Mouse (Mus musculus) left cerebral cortex, postnatal 4 days (tissue): ENCODE data around the gene Gtf3c5. TPM values are rescaled to one million over a fixed set of nuclear protein-coding genes. Genes with fewer than 3 reads are reported as not detected.

Experiments
- DNase-seq: peaks from one replicate; pipeline ENCODE4 v3.0.0-alpha.2; 2022
- intact Hi-C: fragments of 180-260 bp; cut with DNase I; formaldehyde crosslinking; loops from one replicate; pipeline ENCODE4 v1.15.1; 2025
- total RNA-seq, 2 experiments: library from RNA; stranded (reverse); gene quantifications; 2 replicates each; pipeline ENCODE4 v1.2.3; 2021

The Gtf3c5 gene
- total RNA-seq, 2 experiments from 2014 or later, result 26.6 to 27.8 TPM

GRCm38 (mm10) chr2:28578003-28578402, 5.5 kb downstream of the Gtf3c5 start:
- intact Hi-C loops, result no loop called here
- DNase-seq, result peak; percentile 41

DNA sequence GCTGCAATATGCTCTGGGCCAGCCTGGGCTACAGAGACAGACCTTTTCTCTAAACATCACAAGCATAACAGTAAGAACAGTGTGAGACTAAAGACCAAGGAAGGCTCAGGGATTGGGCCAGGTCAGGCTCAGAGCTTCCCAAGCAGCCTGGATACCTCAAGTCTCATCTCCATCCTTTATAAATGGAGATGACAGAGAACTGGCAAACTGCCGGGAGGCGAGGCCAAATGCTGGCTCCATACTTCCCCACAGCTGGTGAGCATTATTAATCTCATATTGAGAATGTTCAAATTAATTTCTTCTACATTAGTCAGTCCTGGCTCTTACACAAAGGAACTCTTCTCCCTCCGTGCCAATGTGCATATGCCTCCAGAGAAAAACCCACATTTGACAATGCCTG, 6.7 kb downstream of the Gtf3c5 start:
- peak; percentile 84 for DNase-seq

DNA sequence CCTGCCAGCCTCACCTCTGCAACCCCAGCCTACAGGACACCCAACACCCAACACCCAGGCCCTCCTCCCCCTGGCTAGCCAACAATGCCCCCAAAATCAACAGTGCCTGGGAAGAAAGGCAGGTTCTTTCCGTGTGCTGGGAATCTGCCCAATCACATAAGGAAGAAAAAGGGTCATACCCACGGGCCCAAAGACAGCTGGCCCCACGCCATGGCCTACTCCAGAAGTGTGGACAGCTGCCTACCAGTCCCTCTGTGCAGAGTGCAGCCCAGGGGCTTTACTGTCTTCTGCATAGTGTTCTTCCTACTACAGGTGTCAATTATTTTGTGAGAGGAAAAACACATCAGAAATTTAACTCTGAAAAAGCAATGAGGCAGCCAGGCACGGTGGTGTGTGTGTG, 8.2 kb downstream of the Gtf3c5 start:
- intact Hi-C loops, result no loop called here
- DNase-seq, result peak; percentile 51

More for the DNA sequence above, 6.7 kb downstream of the Gtf3c5 start:
- intact Hi-C loops, result no loop called here

DNA sequence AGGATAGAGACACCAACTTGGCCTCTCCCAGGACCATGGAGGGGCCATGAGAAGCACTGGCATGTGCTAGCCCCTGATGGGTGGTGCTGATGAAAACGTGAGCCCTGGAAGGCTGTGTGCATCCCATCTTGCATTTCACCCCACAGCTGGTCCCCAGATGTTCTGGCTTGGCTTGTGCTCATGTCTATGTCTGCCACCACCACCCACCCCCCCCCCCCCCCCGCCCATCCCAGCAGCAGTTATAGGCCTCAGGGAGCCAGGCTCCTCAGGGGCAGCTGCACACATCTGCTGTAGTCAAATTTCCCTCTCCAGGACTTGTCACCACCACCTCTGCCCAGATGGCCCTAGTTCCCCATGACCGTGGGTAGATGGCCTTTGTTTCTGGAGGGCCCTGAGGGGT, 13.6 kb downstream of the Gtf3c5 start:
- intact Hi-C loops, result no loop called here
- DNase-seq, result no peak

DNA sequence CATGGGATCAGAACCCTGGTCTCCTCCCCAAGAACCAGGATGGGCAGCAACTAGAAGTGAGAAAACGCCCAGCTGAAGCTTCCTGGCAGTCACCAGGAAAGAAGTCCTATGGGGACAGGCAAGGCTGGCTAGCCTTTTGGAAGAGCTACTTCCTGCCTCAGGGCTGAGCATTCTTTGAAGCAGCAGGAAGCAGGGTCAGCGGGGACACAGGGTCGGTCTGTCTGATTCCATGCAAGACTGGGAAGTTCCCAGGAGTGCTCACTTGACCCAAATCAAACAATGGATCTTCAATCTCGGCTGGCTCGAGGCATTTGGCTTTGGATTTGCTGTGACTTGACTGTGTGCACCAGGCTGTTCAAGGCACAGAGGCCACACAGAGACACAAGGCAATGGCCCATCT, 17.0 kb downstream of the Gtf3c5 start:
- DNase-seq, result no peak
- intact Hi-C loops, result no loop called here

- no peak for DNase-seq
- intact Hi-C loops, result no loop called here
Observed at GRCm38 (mm10) chr2:28564380-28564779, 19.2 kb downstream of the Gtf3c5 start.

DNA sequence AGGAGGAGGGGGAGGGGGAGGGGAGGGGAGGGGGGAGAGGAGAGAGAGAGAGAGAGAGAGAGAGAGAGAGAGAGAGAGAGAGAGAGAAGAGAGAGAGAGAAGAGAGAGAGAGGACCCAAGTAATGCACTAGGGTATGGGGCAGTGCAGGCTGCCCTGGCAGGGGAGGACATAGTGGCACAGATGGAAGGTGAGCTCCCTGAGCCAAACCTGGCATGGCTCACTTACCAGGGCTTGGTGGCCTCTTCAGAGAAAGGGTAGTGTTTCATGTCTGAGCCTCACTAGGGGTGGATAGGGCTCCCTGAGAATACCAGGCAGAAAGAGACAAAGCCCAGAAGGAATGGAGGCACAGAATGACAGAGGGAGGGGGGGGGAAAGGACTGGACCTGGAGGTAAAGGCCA, 19.7 kb downstream of the Gtf3c5 start:
- DNase-seq, result no peak
- intact Hi-C loops, result no loop called here

DNA sequence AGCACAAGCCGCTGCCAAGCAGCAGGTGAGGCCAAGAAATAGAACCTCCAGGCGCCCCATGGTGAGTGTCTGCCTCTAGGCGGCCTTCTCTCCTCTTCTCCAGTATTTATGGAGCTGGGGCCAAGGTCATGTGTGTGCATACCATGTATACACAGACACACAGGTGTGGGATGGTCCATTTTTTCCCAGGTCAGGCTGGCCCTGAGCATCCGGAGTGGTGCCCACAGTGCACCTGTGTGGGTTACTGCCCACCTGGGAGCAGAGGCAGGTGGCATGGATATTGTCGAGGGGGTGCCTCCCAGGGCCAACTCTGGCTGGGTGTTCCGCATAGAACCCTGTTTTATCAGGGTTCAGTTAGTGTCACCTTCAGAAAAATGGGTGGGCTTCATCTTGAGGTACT, 20.2 kb downstream of the Gtf3c5 start, which contains the start of gene Cel:
Gene Cel, minus strand, starts transcription at position 101 of the 400 bp plus-strand sequence.
- intact Hi-C loops, result no loop called here
- DNase-seq, result no peak

DNA sequence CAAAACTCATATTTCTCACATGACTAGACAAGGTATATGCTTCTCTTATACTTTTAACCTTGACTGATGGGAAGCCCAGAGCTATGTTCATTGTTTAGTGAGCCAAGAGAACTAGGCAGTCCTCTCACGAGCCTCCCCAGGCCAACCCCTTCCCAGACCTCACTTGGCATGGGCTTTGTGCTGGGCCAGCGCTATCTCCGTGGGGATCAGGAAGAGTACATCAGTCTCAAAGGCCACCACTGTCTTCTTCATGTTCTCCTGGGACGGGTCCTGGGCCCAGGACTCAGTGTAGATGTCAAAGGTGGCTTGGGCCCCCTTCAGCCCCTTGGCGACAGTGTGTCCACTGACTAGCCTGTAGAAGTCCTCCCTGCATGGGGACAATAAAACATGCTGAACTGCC, 26.1 kb downstream of the Gtf3c5 start:
- no peak for DNase-seq
- intact Hi-C loops, result no loop called here

DNA sequence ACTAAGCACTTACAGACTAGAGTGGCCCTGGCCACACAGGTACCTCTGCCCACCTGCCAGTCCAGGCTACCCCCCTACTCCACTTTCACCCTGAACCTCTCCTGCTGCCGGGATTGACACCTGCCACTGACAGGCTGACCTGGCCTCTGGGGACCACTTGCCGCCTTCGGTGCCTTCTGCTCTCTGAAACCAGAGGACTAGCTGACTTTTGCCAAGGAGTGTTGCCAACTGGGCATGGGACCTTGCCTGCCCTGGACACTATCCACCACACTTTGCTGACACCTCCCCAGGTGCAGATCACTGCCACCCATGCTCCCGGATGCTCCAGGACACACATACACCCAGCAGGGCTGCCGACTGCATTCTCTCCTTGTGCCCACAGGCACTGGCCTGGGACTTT, 31.2 kb downstream of the Gtf3c5 start:
- intact Hi-C loops, result no loop called here
- DNase-seq, result no peak

- intact Hi-C loops, result loop anchor here (5.0 kb wide), 1 partner anchor 37 kb away; the partner anchor contains the start of gene Ralgds
- DNase-seq, result no peak
Observed at GRCm38 (mm10) chr2:28549157-28549556, 34.4 kb downstream of the Gtf3c5 start.

DNA sequence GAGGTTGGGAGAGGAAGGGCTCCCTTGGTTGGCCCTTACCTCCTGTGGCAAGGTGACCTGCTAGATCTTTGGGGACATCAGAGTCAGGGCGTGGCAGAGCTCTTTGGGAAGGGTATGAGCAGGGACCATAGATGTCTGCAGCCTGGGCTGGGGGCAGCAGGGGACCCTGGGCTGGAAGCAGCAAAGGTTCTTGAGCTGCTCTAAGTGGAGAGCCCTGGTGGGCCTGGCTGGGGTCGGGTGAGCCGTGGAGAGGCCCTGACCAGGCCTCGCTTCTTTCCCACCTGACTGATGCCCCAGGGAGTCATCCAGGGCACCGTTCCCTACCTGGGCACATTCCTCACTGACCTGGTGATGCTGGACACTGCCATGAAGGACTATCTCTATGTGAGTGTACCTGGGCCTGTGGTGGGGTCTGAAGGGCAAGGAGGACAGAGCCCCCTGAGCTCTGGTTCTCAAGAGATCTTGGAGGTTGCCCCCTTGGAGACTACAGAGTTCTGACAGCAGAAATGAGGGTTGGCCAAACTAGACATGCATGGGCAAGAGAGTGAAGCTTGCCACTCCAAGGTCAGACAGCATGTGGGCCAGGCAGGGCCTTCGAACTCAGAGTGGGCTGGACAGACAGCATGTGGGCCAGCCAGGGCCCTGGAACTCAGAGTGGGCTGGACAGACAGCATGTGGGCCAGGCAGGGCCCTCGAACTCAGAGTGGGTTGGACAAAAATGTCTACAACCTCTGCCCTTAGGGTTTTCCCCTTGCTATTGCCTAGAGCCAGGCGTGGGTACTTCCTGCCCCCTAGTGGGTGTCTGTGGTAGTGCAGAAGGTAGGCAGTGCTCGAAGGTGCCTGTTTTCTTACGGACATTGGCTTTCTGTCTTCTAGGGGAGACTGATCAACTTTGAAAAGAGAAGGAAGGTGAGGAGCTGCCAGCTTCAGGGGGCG, 36.0 kb downstream of the Gtf3c5 start:
- DNase-seq, result peak; percentile 87
- intact Hi-C loops, result loop anchor here (5.0 kb wide), 1 partner anchor 35 kb away; the partner anchor contains the start of gene Ralgds

DNA sequence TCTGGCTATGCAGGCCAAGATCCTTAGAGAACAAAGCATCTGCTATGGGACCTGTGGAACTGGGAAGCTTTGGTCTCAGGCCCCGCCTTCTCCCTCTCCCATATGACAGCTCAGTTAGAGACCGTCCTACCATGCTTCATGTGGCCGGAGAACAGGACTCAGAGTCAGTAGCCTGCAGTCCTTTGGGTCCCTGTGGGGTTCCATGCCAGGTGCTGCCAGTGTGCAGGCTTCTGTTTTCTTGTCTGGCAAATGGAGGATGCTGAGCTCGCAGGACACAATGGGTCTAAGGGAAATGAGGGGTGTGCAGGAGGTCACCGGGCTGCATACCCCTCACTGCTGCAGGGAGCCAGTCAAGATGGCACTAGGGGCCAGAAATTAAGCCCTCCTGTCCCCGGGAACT, 37.0 kb downstream of the Gtf3c5 start:
- intact Hi-C loops, result loop anchor here (5.0 kb wide), 1 partner anchor 34 kb away; the partner anchor contains the start of gene Ralgds

DNA sequence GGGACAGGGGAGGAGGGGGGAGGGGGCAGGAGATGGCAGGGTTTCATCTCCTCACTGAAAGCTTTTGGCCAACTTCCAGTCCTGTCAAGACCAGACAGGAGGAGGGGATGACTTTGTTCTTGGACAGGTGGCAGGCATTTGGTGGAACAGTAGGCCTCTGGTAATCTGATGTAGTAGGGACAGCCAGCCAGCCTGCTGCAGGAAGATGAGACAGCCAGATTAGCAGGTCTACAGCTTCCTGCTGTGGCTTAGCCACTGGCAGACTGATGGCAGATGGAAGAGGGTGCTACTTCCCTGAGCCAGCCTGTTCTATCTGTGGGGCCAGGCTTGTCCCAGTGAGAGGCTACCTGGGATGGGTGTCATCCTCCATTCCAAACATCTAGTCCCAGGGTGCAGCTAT, 37.6 kb downstream of the Gtf3c5 start:
- peak; percentile 79 for DNase-seq
- intact Hi-C loops, result loop anchor here (5.0 kb wide), 1 partner anchor 34 kb away; the partner anchor contains the start of gene Ralgds

More for the DNA sequence above, 37.0 kb downstream of the Gtf3c5 start:
- no peak for DNase-seq

- intact Hi-C loops, result no loop called here
- DNase-seq, result peak; percentile 81
Observed at GRCm38 (mm10) chr2:28543894-28544293, 39.7 kb downstream of the Gtf3c5 start.

DNA sequence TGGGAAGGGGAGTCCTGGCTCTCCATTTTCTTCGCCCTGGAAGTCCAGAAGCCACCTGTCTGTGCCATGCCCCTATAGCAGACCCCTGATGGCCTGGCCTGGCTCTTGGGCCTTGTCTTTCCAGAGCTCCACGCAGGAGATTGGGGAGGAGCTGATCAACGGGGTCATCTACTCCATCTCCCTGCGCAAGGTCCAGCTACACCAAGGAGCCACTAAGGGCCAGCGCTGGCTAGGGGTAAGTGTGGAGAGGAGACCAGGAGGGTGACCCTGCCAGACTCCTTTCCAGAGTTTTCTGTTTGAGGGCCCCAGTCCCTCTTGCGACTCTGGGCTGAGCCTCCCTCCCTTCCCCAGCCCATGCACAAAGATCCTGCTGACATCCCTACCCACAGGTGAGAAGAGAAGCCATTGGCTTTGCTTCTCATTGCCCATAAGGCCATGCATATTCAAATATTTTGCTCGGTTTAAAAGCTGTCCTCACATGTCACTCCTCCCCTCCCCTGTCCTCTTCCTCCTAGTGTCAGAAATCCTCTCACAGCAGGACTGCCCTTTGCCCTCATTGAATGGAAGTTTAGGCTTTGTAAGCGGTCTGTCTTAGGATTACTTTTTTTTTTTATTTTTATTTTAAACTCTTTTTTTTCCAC, 42.8 kb downstream of the Gtf3c5 start:
- no peak for DNase-seq
- intact Hi-C loops, result no loop called here

- intact Hi-C loops, result no loop called here
- DNase-seq, result no peak
Observed at GRCm38 (mm10) chr2:28539949-28540348, 43.6 kb downstream of the Gtf3c5 start.

DNA sequence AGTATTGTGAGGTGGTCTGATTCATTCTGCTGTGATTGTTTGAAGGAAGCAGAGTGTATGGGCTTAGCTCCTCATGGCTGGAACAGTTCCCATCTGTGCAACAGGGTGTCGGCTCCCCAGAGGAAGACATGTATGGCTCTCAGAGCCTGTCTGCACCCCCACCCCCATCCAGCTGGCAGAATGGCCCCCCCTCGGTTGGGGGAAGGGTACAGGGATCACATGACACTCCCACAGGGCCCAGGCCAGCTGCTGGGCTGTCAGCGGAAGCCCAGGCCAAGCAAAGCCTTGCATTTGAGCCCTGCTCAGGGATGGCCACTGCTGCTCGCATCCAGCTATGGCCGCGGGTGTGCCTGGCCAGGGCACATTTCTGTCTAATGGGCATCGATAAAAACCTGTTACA, 44.3 kb downstream of the Gtf3c5 start:
- intact Hi-C loops, result no loop called here
- DNase-seq, result peak; percentile 93

DNA sequence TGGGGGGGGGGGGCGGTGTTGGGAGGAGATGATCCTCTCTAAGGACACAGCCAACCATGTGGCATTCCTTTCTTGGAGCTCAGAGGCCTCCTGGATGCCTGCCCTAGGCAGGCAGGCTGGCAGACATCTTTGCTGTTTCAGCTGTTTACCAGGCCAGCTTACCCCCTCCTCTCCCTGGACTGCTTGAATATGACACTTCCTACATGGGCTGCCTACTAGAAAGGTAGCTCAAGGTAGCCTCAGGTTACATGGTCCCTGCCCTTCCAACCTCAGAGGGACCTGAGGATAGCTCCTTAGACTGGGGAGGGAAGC, 44.8 kb downstream of the Gtf3c5 start:
- peak; percentile 72 for DNase-seq
- intact Hi-C loops, result no loop called here

DNA sequence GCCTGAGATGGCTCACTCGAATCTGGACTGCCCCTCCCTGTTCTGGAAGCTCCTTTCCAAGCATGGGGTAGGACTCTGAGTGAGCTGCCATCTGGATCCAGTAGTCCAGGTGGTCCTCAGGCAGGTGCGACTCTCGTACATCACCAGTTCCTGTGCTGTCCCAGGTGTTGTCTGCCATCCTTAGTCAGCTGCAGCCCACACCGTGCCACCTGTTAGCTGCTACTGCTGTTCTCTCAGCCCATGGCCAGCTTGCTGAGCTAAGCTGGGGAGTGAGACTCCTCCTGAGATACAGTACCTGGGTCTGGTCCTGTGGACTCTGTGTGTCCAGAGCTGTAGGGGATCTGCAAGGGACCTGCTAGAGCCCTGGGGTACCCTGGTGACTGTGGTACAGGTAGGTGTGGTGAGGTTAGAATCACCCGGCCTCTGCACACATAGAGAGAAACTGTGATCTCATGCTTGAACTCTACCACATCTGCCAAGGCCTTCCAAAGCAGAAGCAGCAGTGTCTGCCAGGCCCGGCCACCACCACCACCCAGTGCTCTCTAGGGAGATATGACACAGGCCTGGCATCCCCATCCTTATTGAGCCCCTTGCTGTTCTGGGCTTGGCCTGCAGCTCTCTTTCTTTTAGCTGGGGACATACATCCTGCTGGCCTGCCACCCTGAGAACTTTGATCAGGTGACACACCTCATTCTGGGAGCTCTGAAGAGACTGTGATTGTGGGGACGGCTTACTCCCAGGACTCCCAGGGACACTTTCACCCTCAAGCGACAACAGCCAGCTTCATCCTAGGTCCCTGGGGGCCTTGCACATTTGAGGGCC, 45.3 kb downstream of the Gtf3c5 start:
- no peak for DNase-seq
- intact Hi-C loops, result no loop called here

GRCm38 (mm10) chr2:28537634-28537920, 46.0 kb downstream of the Gtf3c5 start:
- intact Hi-C loops, result no loop called here
- DNase-seq, result no peak
